Mouse (Mus musculus) testis, adult 2 months (tissue): ENCODE data around the gene Cstb.
A peak's percentile ranks its signal among the peaks of the same experiment; 100 is the strongest.

ENCODE experiments used
- CTCF ChIP-seq: fragments of 200-500 bp; IDR thresholded peaks from 2 replicates; pipeline ENCODE4 v1.5.1; 2012; ENCODE audit warnings: low read depth, mild to moderate bottlenecking, inconsistent platforms, low read length, moderate library complexity; ENCODE audit not compliant: control insufficient read depth, insufficient read depth, insufficient replicate concordance
- POLR2A ChIP-seq: fragments of 200-500 bp; IDR thresholded peaks from 2 replicates; pipeline ENCODE4 v1.6.1; 2012; ENCODE audit warnings: low read depth, mild to moderate bottlenecking, inconsistent platforms, low read length, moderate library complexity; ENCODE audit not compliant: control insufficient read depth

DNA sequence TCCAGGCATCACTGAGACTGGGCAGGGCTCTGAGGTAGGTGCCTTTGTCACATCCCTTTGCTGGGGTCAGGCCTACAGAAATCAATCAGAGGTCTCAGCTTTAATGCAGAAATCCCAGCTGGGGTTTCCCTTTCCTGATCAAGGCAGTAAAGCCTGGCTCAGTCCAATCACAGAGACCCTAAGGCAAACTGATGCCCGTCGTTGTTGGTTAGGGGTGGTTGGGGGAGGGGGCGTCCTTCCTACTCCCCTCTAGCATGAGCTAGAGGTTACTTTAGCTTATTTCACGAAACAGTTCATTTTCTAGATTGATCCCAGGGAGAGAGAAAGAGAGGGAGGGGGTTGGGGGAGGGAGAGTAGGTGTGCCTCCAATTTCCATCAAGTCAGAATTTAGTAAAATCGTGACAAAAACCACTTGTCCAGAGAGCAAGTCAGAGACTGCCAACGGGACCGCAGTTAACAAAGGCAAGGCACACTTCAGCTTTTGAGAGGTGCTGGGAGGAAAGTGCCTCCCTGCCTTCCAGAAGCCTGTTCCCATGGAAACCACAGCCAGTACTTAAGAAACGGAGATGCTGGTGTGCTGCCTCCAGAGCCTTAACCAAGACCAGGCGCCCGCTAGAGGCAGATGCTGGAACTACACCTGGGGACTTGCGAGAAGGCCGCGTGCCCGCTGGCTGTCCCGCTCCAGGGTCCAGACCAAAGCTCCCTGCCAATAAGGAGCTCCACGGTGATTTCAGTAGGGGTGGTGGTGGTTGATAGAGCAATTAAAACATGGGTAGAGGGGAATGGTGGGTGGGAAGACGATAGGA lies 29.4 kb upstream of the Cstb start:
- TF ChIP-seq POLR2A: no peak
- peak; percentile 95 for TF ChIP-seq CTCF
